Mouse (Mus musculus) CH12.LX (cell line): ENCODE measurements around the gene Rps3a1. TPM values are rescaled to one million over a fixed set of nuclear protein-coding genes. Genes with fewer than 3 reads are reported as not detected.

Experiments
- DNase-seq: peaks from one replicate; pipeline ENCODE4 v3.0.0-alpha.2; 2013; ENCODE audit errors: extremely low read depth
- H3K27ac ChIP-seq: 2 replicates; pipeline ENCODE4 v1.5.1; 2012; ENCODE audit warnings: low read depth, mild to moderate bottlenecking, control low read depth, moderate library complexity; ENCODE audit not compliant: insufficient read depth
- H3K27me3 ChIP-seq: replicated peaks from 2 replicates; pipeline ENCODE3; 2012; ENCODE audit warnings: inconsistent platforms
- H3K36me3 ChIP-seq, 2 experiments: replicated peaks in 1 of 2; 2 replicates each; pipeline versions ENCODE3 to v1.6.1; 2012; ENCODE audit warnings: inconsistent platforms in 1 of 2, low read length in 1 of 2, mild to moderate bottlenecking in 1 of 2, mixed read lengths in 1 of 2, moderate library complexity in 1 of 2; ENCODE audit not compliant: control insufficient read depth in 1 of 2, insufficient read depth in 1 of 2
- H3K4me1 ChIP-seq, 2 experiments: 2 replicates each; pipeline ENCODE4 v1.6.1; 2012; ENCODE audit warnings: inconsistent platforms in 1 of 2, moderate library complexity in 1 of 2; ENCODE audit not compliant: insufficient read depth in 2 of 2, control insufficient read depth in 1 of 2
- H3K4me2 ChIP-seq: 2 replicates; pipeline ENCODE4 v1.6.1; 2012; ENCODE audit warnings: low read depth, mild to moderate bottlenecking, control low read depth; ENCODE audit not compliant: poor library complexity, insufficient read depth, severe bottlenecking
- H3K4me3 ChIP-seq, 3 experiments: fragments of 150-350 bp in 1 of 3; sonication (generic) in 1 of 3; replicated peaks in 1 of 3; 2 replicates each; pipeline versions ENCODE3 to v1.5.1; 2011 to 2012; ENCODE audit warnings: low read depth in 2 of 3, low read length in 2 of 3, mild to moderate bottlenecking in 2 of 3, moderate library complexity in 2 of 3, control low read depth in 1 of 3, improper control_type of control experiment in 1 of 3, inconsistent platforms in 1 of 3, mixed read lengths in 1 of 3; ENCODE audit not compliant: poor library complexity in 1 of 3
- H3K79me2 ChIP-seq: replicated peaks from 2 replicates; pipeline ENCODE4 v1.6.1; 2012; ENCODE audit warnings: mild to moderate bottlenecking, moderate library complexity; ENCODE audit not compliant: control insufficient read depth, poor library complexity, insufficient read depth, severe bottlenecking; ENCODE audit errors: extremely low read depth
- H3K9ac ChIP-seq: 2 replicates; pipeline ENCODE4 v1.6.1; 2012; ENCODE audit warnings: low read depth, mild to moderate bottlenecking, control low read depth, moderate library complexity; ENCODE audit not compliant: insufficient read depth
- H3K9me3 ChIP-seq: replicated peaks from 2 replicates; pipeline ENCODE3; 2012; ENCODE audit warnings: low read length, inconsistent platforms, mixed read lengths
- BHLHE40 ChIP-seq: IDR thresholded peaks from 2 replicates; pipeline ENCODE4 v1.6.1; 2011; ENCODE audit warnings: mild to moderate bottlenecking, low read depth, low read length, improper control_type of control experiment
- CHD2 ChIP-seq: IDR thresholded peaks from 2 replicates; pipeline ENCODE4 v1.6.1; 2011; ENCODE audit warnings: low read length, improper control_type of control experiment
- CTCF ChIP-seq, 2 experiments: IDR thresholded peaks in 1 of 2; conservative IDR thresholded peaks in 1 of 2; 2 replicates each; pipeline ENCODE4 v1.5.1; 2011 to 2012; ENCODE audit warnings: low read depth in 2 of 2, low read length in 2 of 2, improper control_type of control experiment in 1 of 2, inconsistent platforms in 1 of 2, mild to moderate bottlenecking in 1 of 2, moderate library complexity in 1 of 2
- E2F4 ChIP-seq: IDR thresholded peaks from 2 replicates; pipeline ENCODE4 v1.6.1; 2011; ENCODE audit warnings: low read depth, low read length, improper control_type of control experiment; ENCODE audit not compliant: insufficient replicate concordance
- ELF1 ChIP-seq: IDR thresholded peaks from 2 replicates; pipeline ENCODE4 v1.6.1; 2014; ENCODE audit warnings: low read depth, mild to moderate bottlenecking, inconsistent platforms, low read length, improper control_type of control experiment
- ETS1 ChIP-seq: conservative IDR thresholded peaks from 2 replicates; pipeline ENCODE4 v1.6.1; 2012; ENCODE audit warnings: low read depth, mild to moderate bottlenecking, inconsistent platforms, low read length, improper control_type of control experiment, moderate library complexity
- IRF4 ChIP-seq: IDR thresholded peaks from 2 replicates; pipeline ENCODE4 v1.6.1; 2014; ENCODE audit warnings: low read depth, mild to moderate bottlenecking, inconsistent platforms, low read length, improper control_type of control experiment
- JUND ChIP-seq: conservative IDR thresholded peaks from 2 replicates; pipeline ENCODE4 v1.6.1; 2011; ENCODE audit warnings: low read depth, low read length, improper control_type of control experiment
- POLR2A ChIP-seq: IDR thresholded peaks from 2 replicates; pipeline ENCODE4 v1.6.1; 2011; ENCODE audit warnings: low read depth, mild to moderate bottlenecking, improper control_type of control experiment, low read length
- POLR2AphosphoS2 ChIP-seq: IDR thresholded peaks from 2 replicates; pipeline ENCODE4 v1.6.1; 2011; ENCODE audit warnings: low read depth, low read length, improper control_type of control experiment
- TCF12 ChIP-seq: IDR thresholded peaks from 2 replicates; pipeline ENCODE4 v1.6.1; 2014; ENCODE audit warnings: low read depth, mild to moderate bottlenecking, inconsistent platforms, low read length, improper control_type of control experiment
- ZMIZ1 ChIP-seq: IDR thresholded peaks from 2 replicates; pipeline ENCODE4 v1.6.1; 2012; ENCODE audit warnings: low read depth, mild to moderate bottlenecking, inconsistent platforms, low read length, improper control_type of control experiment
- ZNF384 ChIP-seq: IDR thresholded peaks from 2 replicates; pipeline ENCODE4 v1.6.1; 2012; ENCODE audit warnings: low read depth, low read length, improper control_type of control experiment, inconsistent platforms
- dilution Hi-C: fragments of 300-500 bp; cut with MboI; formaldehyde crosslinking; loops from 2 replicates; pipeline ENCODE4 v1.14.3; 2020; ENCODE audit warnings: low sequenced_read_pairs; ENCODE audit not compliant: extremely low pct_unique_long_range_greater_than_20kb, extremely low pct_ligation_motif_present
- in situ Hi-C: fragments of 300-500 bp; cut with MboI; formaldehyde crosslinking; loops from 3 replicates; pipeline ENCODE4 v1.14.3; 2019; ENCODE audit warnings: low sequenced_read_pairs, low pct_ligation_motif_present, low pct_unique_long_range_greater_than_20kb, mixed read lengths
- polyA plus RNA-seq: library from polyadenylated mRNA; unstranded; fragments of >175 nt; gene quantifications from 2 replicates; pipeline ENCODE4 v1.2.1, GENCODE M21; 2012; ENCODE audit warnings: low read depth; ENCODE audit not compliant: insufficient read length
- total RNA-seq, 2 experiments: library from RNA; depleted of rRNA; stranded (reverse); fragments of 300-350 nt in 1 of 2; fragments of >200 nt in 1 of 2; gene quantifications; 2 replicates each; pipeline ENCODE4 v1.2.3; 2012 to 2014

Gene Rps3a1
- total and polyA plus RNA-seq, 3 experiments: 2,244 to 5,270 (median 3,430) TPM

DNA sequence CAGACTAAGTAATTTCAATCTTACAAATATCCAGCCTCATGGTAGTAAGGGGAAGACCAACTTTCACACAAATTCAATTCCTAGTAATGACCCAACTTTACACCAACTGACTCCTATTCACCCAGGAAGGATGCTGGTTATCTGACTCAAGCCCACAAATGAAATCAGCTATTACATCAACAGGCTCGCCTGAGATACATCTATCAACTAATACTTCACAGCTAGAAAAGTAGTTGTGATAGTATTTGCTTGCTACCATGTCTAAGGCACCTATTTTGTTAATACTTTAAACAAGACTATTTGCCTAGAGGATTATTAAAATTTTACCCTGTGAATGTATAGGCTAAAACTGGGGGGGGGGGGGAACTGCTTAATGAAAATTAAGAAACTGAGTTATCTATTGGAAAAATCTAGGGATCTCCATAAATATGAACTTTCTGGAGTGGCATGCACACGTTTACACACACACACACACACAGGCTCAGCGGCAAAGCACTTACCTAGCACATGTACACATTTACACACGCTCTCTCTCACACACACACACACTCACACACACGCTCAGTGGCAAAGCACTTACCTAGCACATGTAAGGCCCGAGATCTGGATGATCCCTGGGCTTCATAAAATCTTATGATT lies 5.4 kb downstream of the Rps3a1 start:
- no peak overlapping the region for H3K4me2 ChIP-seq
- peaks cover 46 to 68% of the 10 kb centered on the region in 2 experiments for H3K36me3 ChIP-seq
- no peaks in the 10 kb centered on the region for H3K9me3 ChIP-seq
- in situ Hi-C loops (no loop called here), dilution Hi-C loops (no loop called here)
- H3K9ac ChIP-seq: no peak overlapping the region
- H3K27ac ChIP-seq: no peak overlapping the region
- H3K4me1 ChIP-seq: peaks cover 2 to 26% of the 10 kb centered on the region in 2 experiments; a peak in 3 of 4 replicates
- no peak overlapping the region for H3K4me3 ChIP-seq
- H3K79me2 ChIP-seq: peaks cover 29% of the 10 kb centered on the region
- H3K27me3 ChIP-seq: no peaks in the 10 kb centered on the region
- no peak for DNase-seq
- TF ChIP-seq POLR2A (peak; percentile 48; the same call in 1 of the 2 replicates), E2F4 (no peak), CHD2 (0 out of 2 replicates have a peak, but pooled peaks have one; percentile 31), ZMIZ1 (peak; percentile 57), POLR2AphosphoS2 (peak; percentile 22; the same call in 1 of the 2 replicates)

DNA sequence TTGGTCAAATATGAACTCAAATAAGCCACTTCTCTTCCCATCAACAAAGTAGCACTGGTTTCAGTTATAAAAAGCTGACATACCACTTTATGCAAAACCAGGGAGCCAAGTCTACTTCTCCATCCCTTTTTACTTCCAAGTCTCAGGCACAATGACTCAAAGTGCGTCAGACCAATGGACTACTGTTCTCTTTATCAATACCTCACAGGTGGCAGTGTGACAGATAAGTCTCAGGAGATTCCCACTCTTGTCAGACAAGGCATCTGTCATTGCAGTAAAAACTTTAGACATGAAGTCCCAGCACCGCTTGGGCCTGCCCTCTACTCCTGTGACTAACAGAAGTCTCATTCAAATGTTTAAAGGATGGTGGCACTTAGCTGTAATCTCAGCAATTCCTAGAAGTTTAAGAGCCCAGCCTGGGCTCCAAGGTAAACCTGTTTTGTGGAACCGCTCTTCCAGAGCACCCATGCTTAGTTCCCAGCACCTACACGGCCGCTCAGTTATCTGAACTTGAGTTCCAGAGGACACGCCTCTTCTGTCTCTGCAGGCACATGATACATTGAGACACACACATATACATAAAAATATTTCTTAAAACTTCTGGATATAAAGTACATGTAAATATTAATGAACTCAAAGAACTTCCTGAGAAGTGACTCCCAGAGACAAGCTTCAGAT lies 6.5 kb downstream of the Rps3a1 start:
- H3K36me3 ChIP-seq: peaks cover 41 to 60% of the 10 kb centered on the region in 2 experiments
- dilution Hi-C loops (no loop called here), in situ Hi-C loops (no loop called here)
- H3K4me1 ChIP-seq: peaks cover 2 to 26% of the 10 kb centered on the region in 2 experiments; a peak in 3 of 4 replicates
- no peaks in the 10 kb centered on the region for H3K9me3 ChIP-seq
- H3K9ac ChIP-seq: no peak overlapping the region
- H3K4me2 ChIP-seq: no peak overlapping the region
- H3K4me3 ChIP-seq: no peak overlapping the region
- no peak for DNase-seq
- H3K79me2 ChIP-seq: peaks cover 19% of the 10 kb centered on the region
- TF ChIP-seq POLR2AphosphoS2 (peak; percentile 85), TCF12 (no peak), ZNF384 (no peak), JUND (no peak), ELF1 (no peak), CTCF (conservative IDR thresholded peaks at IDR 0.05 in 1 of 2, IDR thresholded peaks at IDR 0.05 in 1 of 2; ENCODE audit: low read depth in 2 of 2, low read length in 2 of 2) (no peak), E2F4 (no peak), CHD2 (peak; percentile 22; the same call in 1 of the 2 replicates), POLR2A (peak; percentile 29; the same call in 1 of the 2 replicates), ZMIZ1 (peak; percentile 25; the same call in 1 of the 2 replicates), IRF4 (no peak), ETS1 (no peak), BHLHE40 (no peak)
- no peaks in the 10 kb centered on the region for H3K27me3 ChIP-seq
- H3K27ac ChIP-seq: no peak overlapping the region
